Mouse (Mus musculus): ENCODE measurements around the gene Apol9b.
"Not testable (repeated sequence)": the region's sequence is repeated elsewhere in the genome, so short reads cannot be mapped to it uniquely, and the experiment has no call there.

- TF ChIP-seq CTCF (IDR thresholded peaks at IDR 0.05; ENCODE audit: low read depth); EP300 (optimal IDR thresholded peaks at IDR 0.05): not testable (repeated sequence)
Measured at GRCm38 (mm10) chr15:77727745-77728144, 1.1 kb upstream of the Apol9b start.

All from stomach, postnatal 0 days (tissue).